Mouse (Mus musculus) bone marrow, adult 2 months (tissue): ENCODE measurements around the gene Akr1a1. TPM values are rescaled to one million over a fixed set of nuclear protein-coding genes. Genes with fewer than 3 reads are reported as not detected.
"Not testable (repeated sequence)": the region's sequence is repeated elsewhere in the genome, so short reads cannot be mapped to it uniquely, and the experiment has no call there.

ENCODE experiments used
- H3K27ac ChIP-seq: fragments of 200-500 bp; 2 replicates; pipeline ENCODE4 v1.5.1; 2012; ENCODE audit warnings: low read depth, mild to moderate bottlenecking, control low read depth, inconsistent platforms, low read length; ENCODE audit not compliant: control insufficient read depth, poor library complexity, insufficient read depth
- H3K4me1 ChIP-seq: fragments of 200-500 bp; 2 replicates; pipeline ENCODE4 v1.6.1; 2011; ENCODE audit warnings: low read length; ENCODE audit not compliant: control insufficient read depth, insufficient read depth
- H3K4me3 ChIP-seq: fragments of 200-500 bp; replicated peaks from 2 replicates; pipeline ENCODE3; 2011; ENCODE audit warnings: mild to moderate bottlenecking, low read depth, low read length, control low read depth; ENCODE audit not compliant: control insufficient read depth
- CTCF ChIP-seq: fragments of 200-500 bp; IDR thresholded peaks from 2 replicates; pipeline ENCODE4 v1.5.1; 2011; ENCODE audit warnings: low read length, control low read depth; ENCODE audit not compliant: control insufficient read depth, insufficient read depth
- POLR2A ChIP-seq: fragments of 200-500 bp; IDR thresholded peaks from 2 replicates; pipeline ENCODE4 v1.6.1; 2011; ENCODE audit warnings: low read depth, mild to moderate bottlenecking, control low read depth, low read length, borderline replicate concordance; ENCODE audit not compliant: control insufficient read depth
- WGBS: fragments of 180-500 bp; shearing (Covaris S2); methylation state at CpG from one replicate; pipeline ENCODE4 v1.1.7; 2018; 5-methylcytosine and 5-hydroxymethylcytosine counted together
- polyA plus RNA-seq: library from polyadenylated mRNA; stranded (reverse); fragments of >200 nt; gene quantifications from 2 replicates; pipeline ENCODE4 v1.2.4, GENCODE M21; 2011; ENCODE audit warnings: low replicate concordance; ENCODE audit not compliant: missing spikeins, insufficient read depth, insufficient read length

Gene Akr1a1
- polyA plus RNA-seq, 1 experiment, result 421 TPM

DNA sequence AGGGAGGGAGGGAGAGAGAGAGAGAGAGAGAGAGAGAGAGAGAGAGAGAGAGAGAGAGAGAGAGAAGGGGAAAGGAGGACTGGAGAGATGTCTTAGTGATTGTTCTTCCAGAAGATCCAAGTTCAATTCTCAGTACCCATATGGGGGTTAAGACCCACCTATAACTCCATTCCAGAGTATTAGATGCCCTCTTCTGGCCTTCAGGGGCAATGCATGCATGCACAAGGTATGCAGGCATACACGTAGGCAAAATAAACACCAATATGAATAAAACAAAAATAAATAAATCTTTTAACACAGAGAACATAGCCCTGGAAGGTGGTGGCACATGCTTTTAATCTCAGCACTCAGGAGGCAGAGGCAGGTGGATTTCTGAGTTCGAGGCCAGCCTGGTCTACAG is 17.8 kb upstream of the Akr1a1 start:
- no peak for TF ChIP-seq CTCF
- no peak for TF ChIP-seq POLR2A
- H3K27ac ChIP-seq, result no peak overlapping the region
- no peak overlapping the region for H3K4me3 ChIP-seq
- peaks cover 6% of the 10 kb centered on the region for H3K4me1 ChIP-seq
- 63% methylated on average over 2 of the region's 2 CpGs for WGBS

- 4% methylated on average over 3 of the region's 3 CpGs for WGBS
- no peak for TF ChIP-seq POLR2A
- TF ChIP-seq CTCF, result no peak; the same call in 1 of the 2 replicates
- Histone ChIP-seq H3K4me1 (peaks cover 4% of the 10 kb centered on the region), H3K4me3 (no peak overlapping the region), H3K27ac (peak overlapping the region; percentile 73)
Observed at GRCm38 (mm10) chr4:116668145-116668544, 16.7 kb upstream of the Akr1a1 start.

DNA sequence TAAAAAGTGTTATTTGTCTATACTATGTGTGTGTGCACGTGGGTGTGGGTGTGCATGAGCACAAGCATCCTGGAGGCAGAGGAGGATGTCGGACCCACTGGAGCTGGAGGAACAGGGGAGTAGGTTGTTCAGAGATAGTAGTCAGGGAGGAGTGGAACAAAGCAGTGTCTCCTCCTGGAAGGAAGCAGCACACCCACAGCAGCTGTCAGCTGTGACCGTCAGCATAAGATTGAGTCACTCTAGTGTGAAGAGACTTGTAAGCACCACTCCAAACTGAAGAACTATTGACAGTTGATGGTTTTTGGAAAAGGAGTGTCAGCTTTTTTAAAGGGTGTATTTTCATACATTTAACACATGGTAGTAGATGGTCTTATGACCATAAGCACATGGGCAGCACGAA is 15.1 kb upstream of the Akr1a1 start:
- H3K4me3 ChIP-seq, result no peak overlapping the region
- H3K4me1 ChIP-seq, result peaks cover 4% of the 10 kb centered on the region
- WGBS, result 48% methylated on average over 4 of the region's 4 CpGs
- no peak for TF ChIP-seq POLR2A
- no peak for TF ChIP-seq CTCF
- H3K27ac ChIP-seq, result no peak overlapping the region

DNA sequence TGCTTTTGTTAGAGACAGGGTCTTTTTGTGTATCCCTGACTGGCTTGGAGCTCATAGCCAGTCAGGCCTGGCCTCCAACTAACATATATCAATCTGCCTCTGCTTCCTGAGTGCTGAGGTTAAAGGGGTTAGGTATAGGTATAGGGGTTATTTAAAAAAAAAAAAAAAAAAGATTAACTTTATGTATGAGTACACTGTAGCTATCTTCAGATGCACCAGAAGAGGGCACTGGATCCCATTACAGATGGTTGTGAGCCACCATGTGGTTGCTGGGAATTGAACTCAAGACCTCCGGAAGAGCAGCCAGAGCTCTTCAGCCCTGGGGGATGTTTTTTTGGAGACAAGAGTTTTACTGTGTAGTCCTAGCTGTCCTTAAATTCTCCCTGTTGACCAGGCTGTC is 10.5 kb upstream of the Akr1a1 start:
- Histone ChIP-seq H3K4me3 (no peak overlapping the region), H3K27ac (no peak overlapping the region), H3K4me1 (peaks cover 1% of the 10 kb centered on the region; the same call in 1 of the 2 replicates)
- 91% methylated on average over 1 of the region's 1 CpGs for WGBS
- TF ChIP-seq CTCF (no peak), POLR2A (no peak)

GRCm38 (mm10) chr4:116660829-116661228 is 9.3 kb upstream of the Akr1a1 start:
- no peak for TF ChIP-seq POLR2A
- TF ChIP-seq CTCF, result no peak
- WGBS, result 67% methylated on average over 6 of the region's 6 CpGs
- Histone ChIP-seq H3K4me1 (no peaks in the 10 kb centered on the region), H3K27ac (no peak overlapping the region), H3K4me3 (no peak overlapping the region)

DNA sequence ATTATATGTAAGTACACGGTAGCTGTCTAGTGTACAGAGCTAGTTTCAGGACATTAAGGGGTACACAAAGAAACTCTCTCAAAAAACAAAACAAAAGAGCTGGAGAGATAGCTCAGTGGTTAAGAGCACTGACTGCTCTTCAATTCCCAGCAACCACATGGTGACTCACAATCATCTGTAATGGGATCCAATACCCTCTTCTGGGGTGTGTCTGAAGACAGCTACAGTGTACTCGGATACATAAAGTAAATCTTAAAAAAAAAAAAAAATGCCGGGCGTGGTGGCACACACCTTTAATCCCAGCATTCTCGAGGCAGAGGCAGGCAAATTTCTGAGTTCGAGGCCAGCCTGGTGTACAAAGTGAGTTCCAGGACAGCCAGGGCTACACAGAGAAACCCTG is 8.4 kb upstream of the Akr1a1 start:
- not testable (repeated sequence) for H3K4me3 ChIP-seq, H3K4me1 ChIP-seq, H3K27ac ChIP-seq
- 82% methylated on average over 6 of the region's 6 CpGs for WGBS

GRCm38 (mm10) chr4:116659474-116659873 is 8.0 kb upstream of the Akr1a1 start:
- no peak overlapping the region for H3K27ac ChIP-seq
- no peaks in the 10 kb centered on the region for H3K4me1 ChIP-seq
- no peak overlapping the region for H3K4me3 ChIP-seq
- WGBS, result 74% methylated on average over 2 of the region's 2 CpGs
- no peak for TF ChIP-seq POLR2A
- no peak for TF ChIP-seq CTCF

DNA sequence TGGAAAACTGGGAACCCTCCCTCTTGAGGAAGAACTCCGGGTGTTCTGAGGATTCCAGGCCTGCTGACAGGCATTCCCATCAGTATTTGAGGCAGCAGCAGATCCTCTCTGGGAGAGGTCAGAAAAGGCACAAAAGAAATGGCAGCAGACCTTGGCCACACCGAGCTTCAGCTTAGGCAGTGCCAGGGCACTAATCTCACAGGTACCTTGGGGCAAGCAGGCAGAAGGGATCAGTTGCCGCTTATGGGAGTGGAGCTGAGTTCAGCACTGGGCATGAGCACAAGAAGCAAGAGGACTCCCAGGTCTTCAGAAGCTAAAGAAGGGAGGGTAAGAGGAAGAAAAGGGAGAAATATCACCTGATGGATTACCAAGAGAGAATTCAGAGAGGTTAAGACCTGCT is 6.5 kb upstream of the Akr1a1 start:
- TF ChIP-seq POLR2A (no peak), CTCF (no peak)
- H3K4me3 ChIP-seq, result no peak overlapping the region
- no peak overlapping the region for H3K27ac ChIP-seq
- no peaks in the 10 kb centered on the region for H3K4me1 ChIP-seq
- 77% methylated on average over 3 of the region's 3 CpGs for WGBS

GRCm38 (mm10) chr4:116655658-116656057 is 4.2 kb upstream of the Akr1a1 start:
- Histone ChIP-seq H3K4me3 (no peak overlapping the region), H3K27ac (no peak overlapping the region), H3K4me1 (no peaks in the 10 kb centered on the region)
- TF ChIP-seq POLR2A (no peak), CTCF (no peak)
- 74% methylated on average over 3 of the region's 3 CpGs for WGBS
